Mouse (Mus musculus) kidney, adult 8-10 months (tissue): ENCODE measurements around the gene Ralgds.

ENCODE experiments used
- DNase-seq, 2 experiments: peaks; one replicate each; pipeline ENCODE4 v3.0.0; 2022

Ralgds gene

GRCm38 (mm10) chr2:28569903-28570302 is 57.0 kb downstream of the Ralgds start:
- DNase-seq = no peak

DNA sequence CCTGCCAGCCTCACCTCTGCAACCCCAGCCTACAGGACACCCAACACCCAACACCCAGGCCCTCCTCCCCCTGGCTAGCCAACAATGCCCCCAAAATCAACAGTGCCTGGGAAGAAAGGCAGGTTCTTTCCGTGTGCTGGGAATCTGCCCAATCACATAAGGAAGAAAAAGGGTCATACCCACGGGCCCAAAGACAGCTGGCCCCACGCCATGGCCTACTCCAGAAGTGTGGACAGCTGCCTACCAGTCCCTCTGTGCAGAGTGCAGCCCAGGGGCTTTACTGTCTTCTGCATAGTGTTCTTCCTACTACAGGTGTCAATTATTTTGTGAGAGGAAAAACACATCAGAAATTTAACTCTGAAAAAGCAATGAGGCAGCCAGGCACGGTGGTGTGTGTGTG is 62.4 kb downstream of the Ralgds start:
- DNase-seq = no peak

DNA sequence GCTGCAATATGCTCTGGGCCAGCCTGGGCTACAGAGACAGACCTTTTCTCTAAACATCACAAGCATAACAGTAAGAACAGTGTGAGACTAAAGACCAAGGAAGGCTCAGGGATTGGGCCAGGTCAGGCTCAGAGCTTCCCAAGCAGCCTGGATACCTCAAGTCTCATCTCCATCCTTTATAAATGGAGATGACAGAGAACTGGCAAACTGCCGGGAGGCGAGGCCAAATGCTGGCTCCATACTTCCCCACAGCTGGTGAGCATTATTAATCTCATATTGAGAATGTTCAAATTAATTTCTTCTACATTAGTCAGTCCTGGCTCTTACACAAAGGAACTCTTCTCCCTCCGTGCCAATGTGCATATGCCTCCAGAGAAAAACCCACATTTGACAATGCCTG is 63.9 kb downstream of the Ralgds start:
- DNase-seq = no peak

DNA sequence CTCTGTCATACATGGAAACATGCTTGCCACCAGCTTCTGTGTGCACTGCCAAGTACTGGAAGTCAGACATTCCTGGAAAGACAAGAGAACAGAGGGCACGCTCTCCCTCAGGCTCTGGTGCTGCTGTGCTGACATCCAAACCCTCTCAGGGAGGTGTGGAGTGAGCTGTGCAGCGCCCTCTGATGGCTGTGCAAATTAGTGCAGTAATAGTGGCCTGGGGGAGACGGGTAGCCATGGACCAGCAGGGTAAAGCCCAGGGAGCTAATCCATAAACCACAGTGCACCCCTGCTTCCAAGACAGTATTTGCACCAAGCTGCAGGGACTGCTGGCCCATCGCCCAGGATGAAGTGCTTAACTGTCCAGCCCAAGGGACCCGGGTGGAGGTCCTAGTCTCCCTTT is 65.1 kb downstream of the Ralgds start:
- DNase-seq = peak in 1 of 2 experiments; percentile 33

- peak; percentile 89 to 90 for DNase-seq
These were observed 69.9 kb downstream of the Ralgds start for GRCm38 (mm10) chr2:28582647-28583353.

- DNase-seq = no peak
These were observed 70.7 kb downstream of the Ralgds start, which contains the start of gene Gtf3c5 for GRCm38 (mm10) chr2:28583651-28584050. Gtf3c5 (minus strand) TSS chr2:28583751.

- DNase-seq = peak; percentile 71 to 85
These were observed 72.2 kb downstream of the Ralgds start for GRCm38 (mm10) chr2:28585043-28585571.

- DNase-seq = no peak
These were observed 72.8 kb downstream of the Ralgds start for GRCm38 (mm10) chr2:28585730-28586129.

DNA sequence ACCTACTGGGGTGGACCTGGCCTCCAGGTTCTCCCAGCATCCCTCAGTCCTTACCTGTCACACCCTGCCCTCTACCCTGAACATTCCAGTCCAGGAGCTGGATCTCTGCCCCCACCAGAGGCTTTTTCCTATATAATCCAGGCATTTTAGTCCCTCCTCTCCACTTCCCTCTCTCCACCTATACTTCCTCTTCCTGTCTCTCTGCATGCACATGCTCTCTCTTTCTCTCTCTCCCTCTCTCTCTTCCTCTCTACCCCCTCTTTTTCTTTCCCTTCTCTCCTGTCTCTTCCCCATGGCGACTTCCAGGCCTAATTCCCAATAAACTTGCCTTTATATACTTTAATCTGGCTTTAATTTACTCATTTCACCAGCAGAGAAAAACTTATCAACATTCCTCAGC is 75.6 kb downstream of the Ralgds start:
- no peak for DNase-seq

GRCm38 (mm10) chr2:28591479-28591878 is 78.6 kb downstream of the Ralgds start:
- no peak for DNase-seq

GRCm38 (mm10) chr2:28592809-28593208 is 79.9 kb downstream of the Ralgds start:
- peak; percentile 39 to 72 for DNase-seq

DNA sequence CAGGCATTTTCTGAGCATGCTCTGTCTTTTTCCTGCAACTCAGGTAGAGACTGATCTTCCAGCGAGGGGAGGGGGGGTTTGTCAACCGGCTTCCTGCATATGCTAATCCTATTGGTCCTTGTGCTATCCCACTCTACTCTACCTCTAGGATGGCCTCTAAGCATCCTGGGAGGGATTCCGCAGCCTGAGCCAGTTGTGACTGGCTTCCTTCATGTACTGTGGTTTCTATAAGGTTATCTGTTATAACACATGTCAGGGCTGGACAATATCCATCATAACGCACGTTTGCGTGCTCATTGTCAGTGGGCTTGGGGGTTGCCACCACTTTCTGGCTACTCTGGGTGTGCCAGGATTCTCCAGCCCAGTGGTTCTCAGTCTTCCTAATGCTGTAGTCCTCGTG is 83.1 kb downstream of the Ralgds start:
- no peak for DNase-seq

DNA sequence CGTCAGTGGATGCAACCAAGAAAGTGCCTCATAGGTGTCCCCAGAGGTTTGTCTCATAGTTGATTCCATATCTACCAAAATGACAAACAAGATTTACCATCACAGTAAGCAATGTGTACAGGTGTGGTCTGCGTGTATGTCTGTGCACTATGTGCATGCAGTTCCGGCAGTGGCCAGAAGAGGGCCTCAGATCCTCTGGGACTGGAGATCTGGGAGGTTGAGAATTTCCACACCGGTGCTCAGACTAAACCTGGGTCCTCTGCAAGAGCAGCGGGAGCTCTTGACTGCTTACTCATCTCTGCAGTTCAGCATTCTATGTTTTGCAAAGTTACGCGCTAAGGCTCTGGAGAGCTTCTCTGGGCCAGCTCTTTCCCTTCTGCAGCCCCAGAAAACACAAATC is 84.1 kb downstream of the Ralgds start:
- DNase-seq = no peak

DNA sequence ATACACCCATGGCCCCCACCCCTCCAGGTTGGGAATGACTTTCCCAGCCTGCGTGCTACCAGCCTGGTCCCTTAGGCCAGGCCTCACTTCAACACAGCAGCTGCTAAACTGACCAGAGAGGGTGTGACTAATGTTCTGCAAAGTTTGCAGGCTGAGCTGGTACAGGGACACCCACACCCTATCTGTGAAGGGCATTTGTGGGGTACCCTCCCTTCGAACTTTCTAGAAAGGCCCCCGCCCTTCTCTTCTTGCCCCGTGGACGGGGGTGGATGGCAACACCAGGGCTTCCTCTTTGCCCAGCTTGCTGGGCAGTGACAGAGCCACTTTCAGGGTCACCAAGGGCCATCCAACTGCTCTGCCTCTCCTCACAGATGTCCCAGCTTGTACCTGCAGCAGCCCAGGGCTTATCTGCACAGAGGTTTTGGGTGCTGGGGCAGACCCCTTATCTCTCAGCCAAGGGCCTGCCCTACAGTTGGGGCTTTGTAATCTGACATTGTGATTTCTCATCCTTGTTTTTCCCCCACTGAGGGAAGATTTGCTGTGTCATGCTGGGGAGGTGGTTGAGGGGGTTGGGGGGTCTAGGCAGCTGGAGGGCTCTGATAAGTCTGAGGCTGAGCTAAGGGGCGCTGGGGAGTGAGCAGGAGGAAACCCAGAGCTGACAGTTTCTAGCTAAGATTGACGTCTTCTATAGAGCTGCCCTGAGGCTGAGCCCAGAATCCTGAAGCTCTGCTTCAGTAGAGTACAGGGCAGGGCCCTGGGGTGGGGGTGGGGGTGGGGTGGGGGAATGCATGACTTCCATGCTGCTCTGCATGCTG is 85.0 kb downstream of the Ralgds start:
- no peak for DNase-seq

- DNase-seq = no peak
These were observed 86.0 kb downstream of the Ralgds start for GRCm38 (mm10) chr2:28598692-28599568.

DNA sequence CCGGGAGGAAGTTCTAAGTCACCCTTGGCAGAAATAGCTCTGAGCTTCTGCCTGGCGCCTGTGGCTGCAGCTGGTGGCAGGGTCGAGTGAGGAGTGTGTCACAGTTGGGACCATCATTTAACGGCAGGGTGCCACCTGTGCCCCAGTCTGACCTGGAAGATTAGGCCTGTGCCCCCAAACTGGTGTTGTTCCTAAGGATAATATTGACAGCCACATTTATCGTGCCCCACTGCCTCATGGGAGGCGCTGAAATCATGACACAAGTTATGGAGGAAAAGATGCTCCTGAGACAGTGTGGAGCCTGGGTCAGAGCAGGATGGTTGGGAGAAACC is 86.6 kb downstream of the Ralgds start:
- no peak for DNase-seq

- no peak for DNase-seq
These were observed 89.0 kb downstream of the Ralgds start for GRCm38 (mm10) chr2:28601720-28602590.
